15 mouse cellular contexts compared by ENCODE assay signal in the genomic region with DNA sequence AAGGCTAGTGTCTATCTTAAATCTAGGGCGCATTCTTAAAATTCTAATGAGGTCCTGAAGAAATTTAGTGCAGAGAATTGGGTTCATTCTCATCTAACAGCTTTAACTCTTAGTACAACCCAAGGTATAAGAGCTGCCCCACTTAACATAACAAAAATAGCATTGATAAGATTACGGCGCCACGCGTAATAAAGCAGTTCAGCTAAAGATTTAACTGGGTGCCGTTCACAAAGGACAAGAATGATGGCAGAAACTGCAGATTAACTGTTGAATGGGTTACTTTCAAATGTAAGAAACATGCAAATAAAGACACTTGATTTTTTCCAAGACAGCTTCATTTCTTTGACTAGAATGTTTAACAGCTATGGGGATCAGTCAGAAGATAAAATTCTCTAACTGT. TPM values are rescaled to one million over a fixed set of nuclear protein-coding genes. Genes with fewer than 3 reads are reported as not detected.
DNase-seq lines count a peak whose midpoint lies in the region; ATAC-seq and TF ChIP-seq lines count a peak whose summit lies in the region.
"Had no signal": no experiment of that assay in that cellular context is flagged by ENCODE, and none has a peak within 500 bp of the region (broad histone marks: within the 10 kb centered on the region; RNA-seq: fewer than 3 reads in every experiment).

No protein-coding gene starts in this region.

- H3K9me3 ChIP-seq in heart, embryonic 10.5 days: no peaks in the 10 kb centered on the region
- H3K9me3 ChIP-seq in midbrain, embryonic 12.5 days: no peaks in the 10 kb centered on the region
- no peaks in the 10 kb centered on the region; the same call in 1 of the 2 replicates for H3K9me3 ChIP-seq in midbrain, embryonic 11.5 days (ENCODE audit: control insufficient read depth, low read length)
- H3K9me3 ChIP-seq in forebrain, postnatal 0 days (ENCODE audit: low read length): no peaks in the 10 kb centered on the region
- H3K9me3 ChIP-seq: liver, embryonic 15.5 days; stomach, embryonic 15.5 days had no signal

- no peaks in the 10 kb centered on the region for H3K27me3 ChIP-seq in heart, embryonic 10.5 days (ENCODE audit: insufficient read depth, poor library complexity, severe bottlenecking)
- H3K27me3 ChIP-seq in midbrain, embryonic 12.5 days: no peaks in the 10 kb centered on the region; the same call in 1 of the 2 replicates
- H3K27me3 ChIP-seq in midbrain, embryonic 11.5 days (ENCODE audit: control insufficient read depth, insufficient read depth, low read length): peaks cover 2% of the 10 kb centered on the region
- no peaks in the 10 kb centered on the region for H3K27me3 ChIP-seq in forebrain, postnatal 0 days (ENCODE audit: insufficient read depth, low read length)
- H3K27me3 ChIP-seq: liver, embryonic 15.5 days; stomach, embryonic 15.5 days had no signal

- peak overlapping the region; percentile 2; the same call in 1 of the 2 replicates for H3K4me2 ChIP-seq in midbrain, embryonic 12.5 days (replicated peaks)
- no peak overlapping the region for H3K4me2 ChIP-seq in midbrain, embryonic 11.5 days
- H3K4me2 ChIP-seq in forebrain, postnatal 0 days (ENCODE audit: low read depth): peak overlapping the region; percentile 33
- H3K4me2 ChIP-seq: liver, embryonic 15.5 days; stomach, embryonic 15.5 days had no signal

- WGBS in heart, embryonic 10.5 days: 41% methylated on average over 6 of the region's 6 CpGs
- WGBS in midbrain, embryonic 12.5 days: 24% methylated on average over 6 of the region's 6 CpGs
- WGBS in midbrain, embryonic 11.5 days: 41% methylated on average over 6 of the region's 6 CpGs
- 30% methylated on average over 6 of the region's 6 CpGs for WGBS in forebrain, postnatal 0 days

- intact Hi-C loops in heart, postnatal 25 days (cut with DNase I): loop anchor here (5.0 kb wide), 1 partner anchor 196 kb away; no protein-coding TSS in a partner anchor

- H3K36me3 ChIP-seq in heart, embryonic 10.5 days: peaks cover 38% of the 10 kb centered on the region
- peaks cover 46% of the 10 kb centered on the region for H3K36me3 ChIP-seq in midbrain, embryonic 12.5 days
- peaks cover 5% of the 10 kb centered on the region for H3K36me3 ChIP-seq in midbrain, embryonic 11.5 days (ENCODE audit: control insufficient read depth, insufficient read depth, low read length)
- peaks cover 10% of the 10 kb centered on the region for H3K36me3 ChIP-seq in forebrain, postnatal 0 days (ENCODE audit: insufficient read depth)

- ATAC-seq in midbrain, embryonic 12.5 days (ENCODE audit: low FRiP score, low read depth): no peak
- ATAC-seq in midbrain, embryonic 11.5 days (ENCODE audit: low FRiP score): no peak
- ATAC-seq in forebrain, postnatal 0 days: no peak
- ATAC-seq in megakaryocyte, adult 5-6 weeks (ENCODE audit: poor library complexity, severe bottlenecking): no peak

- peak; percentile 16 for DNase-seq in heart, embryonic 10.5 days (ENCODE audit: low spot score)
- DNase-seq in heart, postnatal 25 days (ENCODE audit: low spot score): no peak
- no peak for DNase-seq in midbrain, embryonic 11.5 days (ENCODE audit: low spot score, missing footprints)
- no peak for DNase-seq in forebrain, postnatal 0 days
- DNase-seq in kidney, postnatal 25 days: no peak
- DNase-seq: adrenal gland, adult 2 months; cerebellum, adult 18-20 months; gastrocnemius, postnatal 10 days; lung, postnatal 10 days; spleen, adult 18-20 months; thymus, postnatal 14 days had no signal

- H3K27ac ChIP-seq in heart, embryonic 10.5 days: no peak overlapping the region
- H3K27ac ChIP-seq in midbrain, embryonic 12.5 days (replicated peaks): no peak overlapping the region
- no peak overlapping the region for H3K27ac ChIP-seq in midbrain, embryonic 11.5 days (ENCODE audit: low read depth, low read length)
- no peak overlapping the region for H3K27ac ChIP-seq in forebrain, postnatal 0 days (ENCODE audit: low read depth, low read length)
- H3K27ac ChIP-seq: liver, embryonic 15.5 days; stomach, embryonic 15.5 days had no signal

- no peak for TF ChIP-seq CTCF in forebrain, postnatal 0 days (IDR thresholded peaks at IDR 0.05; ENCODE audit: low read depth)

- no peak overlapping the region for H3K4me3 ChIP-seq in heart, embryonic 10.5 days
- no peak overlapping the region for H3K4me3 ChIP-seq in midbrain, embryonic 12.5 days
- H3K4me3 ChIP-seq in midbrain, embryonic 11.5 days (ENCODE audit: low read depth, low read length): no peak overlapping the region
- no peak overlapping the region; the same call in 1 of the 2 replicates for H3K4me3 ChIP-seq in forebrain, postnatal 0 days (ENCODE audit: low read depth, low read length)
- H3K4me3 ChIP-seq: liver, embryonic 15.5 days; stomach, embryonic 15.5 days had no signal

- peaks cover 23% of the 10 kb centered on the region; the same call in 1 of the 2 replicates for H3K4me1 ChIP-seq in heart, embryonic 10.5 days
- peaks cover 29% of the 10 kb centered on the region for H3K4me1 ChIP-seq in midbrain, embryonic 12.5 days
- H3K4me1 ChIP-seq in midbrain, embryonic 11.5 days (ENCODE audit: control insufficient read depth, insufficient read depth, low read length): peaks cover 18% of the 10 kb centered on the region
- H3K4me1 ChIP-seq in forebrain, postnatal 0 days (ENCODE audit: insufficient read depth): peaks cover 19% of the 10 kb centered on the region

- no peak overlapping the region for H3K9ac ChIP-seq in midbrain, embryonic 12.5 days (replicated peaks)
- H3K9ac ChIP-seq in midbrain, embryonic 11.5 days (ENCODE audit: low read length): no peak overlapping the region
- H3K9ac ChIP-seq in forebrain, postnatal 0 days: peak overlapping the region; percentile 43; the same call in 1 of the 2 replicates
- H3K9ac ChIP-seq: liver, embryonic 15.5 days; stomach, embryonic 15.5 days had no signal

RNA-seq across cellular contexts. Expression of gene Gtf2a1, which starts 6.9 kb away (rescaled TPM):
- polyA plus RNA-seq in heart, embryonic 10.5 days (2016; fragmentation: Nextera tagmentation; extraction: Ambion mirVana): 32.0 and 42.3 TPM in 2 replicates
- total RNA-seq in heart, postnatal 25 days (2021): 10 to 100 TPM; 24.7 to 27.4 TPM
- 80.7 and 88.4 TPM in 2 replicates for polyA plus RNA-seq in midbrain, embryonic 12.5 days (2016; fragmentation: Nextera tagmentation; extraction: Ambion mirVana)
- polyA plus RNA-seq in midbrain, embryonic 11.5 days (2014; fragmentation: Nextera tagmentation; extraction: Ambion mirVana): 58.2 and 61.1 TPM in 2 replicates
- total RNA-seq in forebrain, postnatal 0 days (2014; rRNA removed): 23.2 and 33.6 TPM in 2 replicates
- polyA plus RNA-seq in forebrain, postnatal 0 days (2015; fragmentation: Nextera tagmentation; extraction: Ambion mirVana): 25.2 and 37.3 TPM in 2 replicates
- 30.8 and 32.9 TPM in 2 replicates for total RNA-seq in megakaryocyte, adult 5-6 weeks (2015)
- total RNA-seq in megakaryocyte, adult 5-6 weeks (2017): 33.6 and 37.7 TPM in 2 replicates
